Mouse (Mus musculus) erythroblast, embryonic 14.5 days (primary cell): ENCODE results near the gene Kmt2b.

Source experiments
- GATA1 ChIP-seq: IDR thresholded peaks from 2 replicates; pipeline ENCODE4 v1.6.1; 2012; ENCODE audit warnings: low read length, inconsistent platforms, mixed read lengths
- TAL1 ChIP-seq: IDR thresholded peaks from 3 replicates; pipeline ENCODE4 v1.6.1; 2012; ENCODE audit warnings: low read length, inconsistent platforms, mixed read lengths

DNA sequence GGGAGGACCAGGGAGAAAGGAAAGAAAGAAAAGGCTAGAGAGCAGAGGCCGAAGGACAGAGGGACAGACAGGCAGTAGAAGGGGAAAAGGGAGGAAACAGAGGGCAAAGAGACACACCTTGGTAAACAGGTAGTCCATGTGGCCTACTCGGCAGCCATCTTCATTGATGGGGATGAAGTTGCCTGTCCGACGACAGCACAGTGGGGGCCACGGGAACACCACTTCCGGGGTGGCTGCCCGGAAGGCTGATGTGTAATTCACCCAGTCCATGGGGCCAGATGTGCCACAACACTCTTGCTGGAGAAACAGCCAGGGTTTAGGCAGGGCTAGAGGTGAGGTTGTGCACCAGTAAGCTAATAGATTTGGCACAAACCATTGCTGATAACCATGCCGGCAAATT lies 16.4 kb upstream of the Kmt2b start:
- no peak for TF ChIP-seq GATA1
- no peak for TF ChIP-seq TAL1
